Mouse (Mus musculus) hindbrain, postnatal 0 days (tissue): ENCODE results near the gene Wfdc2. TPM values are rescaled to one million over a fixed set of nuclear protein-coding genes. Genes with fewer than 3 reads are reported as not detected.
A peak's percentile ranks its signal among the peaks of the same experiment; 100 is the strongest.
"Not testable (repeated sequence)": the region's sequence is repeated elsewhere in the genome, so short reads cannot be mapped to it uniquely, and the experiment has no call there.

Experiments
- ATAC-seq: fragments of 200-750 bp; cut with Nextera tagmentation; 2 replicates; pipeline ENCODE4 v1.8.0; 2017; ENCODE audit warnings: mild to moderate bottlenecking, moderate TSS enrichment, moderate library complexity
- DNase-seq: peaks from one replicate; pipeline ENCODE4 v3.0.0-alpha.2; 2015; ENCODE audit warnings: low spot score
- H3K27ac ChIP-seq: fragments of 300-500 bp; sonication (generic); 2 replicates; pipeline ENCODE4 v1.5.1; 2014; ENCODE audit warnings: mild to moderate bottlenecking
- H3K27me3 ChIP-seq: fragments of 300-500 bp; sonication (generic); 2 replicates; pipeline ENCODE4 v1.6.1; 2014; ENCODE audit warnings: low read length, mixed read lengths; ENCODE audit not compliant: insufficient read depth
- H3K36me3 ChIP-seq: fragments of 300-500 bp; sonication (generic); 2 replicates; pipeline ENCODE4 v1.6.1; 2014; ENCODE audit warnings: low read length, mixed read lengths; ENCODE audit not compliant: insufficient read depth
- H3K4me1 ChIP-seq: fragments of 300-500 bp; sonication (generic); 2 replicates; pipeline ENCODE4 v1.6.1; 2014; ENCODE audit warnings: antibody characterized with exemption, low read length, mixed read lengths; ENCODE audit not compliant: insufficient read depth
- H3K4me2 ChIP-seq: fragments of 300-500 bp; sonication (generic); 2 replicates; pipeline ENCODE4 v1.6.1; 2014; ENCODE audit warnings: low read depth, mild to moderate bottlenecking, low read length, moderate library complexity, mixed read lengths
- H3K4me3 ChIP-seq: fragments of 300-500 bp; sonication (generic); 2 replicates; pipeline ENCODE4 v1.5.1; 2014; ENCODE audit warnings: low read length
- H3K9ac ChIP-seq: fragments of 300-500 bp; sonication (generic); replicated peaks from 2 replicates; pipeline ENCODE4 v1.6.1; 2014; ENCODE audit warnings: mild to moderate bottlenecking, low read length, moderate library complexity, mixed read lengths
- H3K9me3 ChIP-seq: fragments of 300-500 bp; sonication (generic); 2 replicates; pipeline ENCODE4 v1.6.1; 2016; ENCODE audit warnings: low read length, mixed read lengths
- CTCF ChIP-seq: IDR thresholded peaks from 2 replicates; pipeline ENCODE4 v1.5.1; 2016; ENCODE audit warnings: antibody characterized with exemption, control low read depth, low read depth
- WGBS: fragments of 180-500 bp; shearing (Covaris S2); extraction: QIAGEN DNeasy Blood & Tissue Kit; methylation state at CpG from one replicate; pipeline ENCODE4 v1.1.7; 2014; 5-methylcytosine and 5-hydroxymethylcytosine counted together
- polyA plus RNA-seq: library from polyadenylated mRNA; unstranded; fragments of >200 nt; fragmentation: Nextera tagmentation; extraction: Ambion mirVana; gene quantifications from 2 replicates; pipeline ENCODE4 v1.2.1, GENCODE M21; 2015
- total RNA-seq: library from RNA; depleted of rRNA; stranded (reverse); fragments of >200 nt; gene quantifications from 2 replicates; pipeline ENCODE4 v1.2.3, GENCODE M21; 2014

Wfdc2 gene
- total and polyA plus RNA-seq, 2 experiments from 2014 or later = 2.7 to 4.5 TPM

- WGBS = 10% methylated on average over 4 of the region's 4 CpGs
- no peaks in the 10 kb centered on the region for H3K4me1 ChIP-seq
- TF ChIP-seq CTCF = peak; percentile 86
- ATAC-seq = peak; percentile 55; the same call in 1 of the 2 replicates
- no peaks in the 10 kb centered on the region for H3K9me3 ChIP-seq
- H3K9ac ChIP-seq = no peak overlapping the region
- DNase-seq = peak; percentile 83
- H3K4me2 ChIP-seq = no peak overlapping the region
- no peaks in the 10 kb centered on the region for H3K27me3 ChIP-seq
- H3K4me3 ChIP-seq = no peak overlapping the region
- H3K27ac ChIP-seq = no peak overlapping the region
- H3K36me3 ChIP-seq = no peaks in the 10 kb centered on the region
These were observed 29.8 kb downstream of the Wfdc2 start for GRCm38 (mm10) chr2:164592014-164592413.

- H3K9me3 ChIP-seq = no peaks in the 10 kb centered on the region
- ATAC-seq = no peak
- H3K27ac ChIP-seq = no peak within 1 kb of the TSS
- no peaks in the 10 kb centered on the region for H3K4me1 ChIP-seq
- WGBS = 78% methylated on average over 4 of the region's 4 CpGs
- DNase-seq = no peak
- H3K4me2 ChIP-seq = no peak within 1 kb of the TSS
- H3K36me3 ChIP-seq = no peaks in the 10 kb centered on the region
- no peak within 1 kb of the TSS for H3K9ac ChIP-seq
- no peaks in the 10 kb centered on the region for H3K27me3 ChIP-seq
- no peak for TF ChIP-seq CTCF
- no peak within 1 kb of the TSS for H3K4me3 ChIP-seq
These were observed 31.3 kb downstream of the Wfdc2 start, which contains the start of gene Eppin for GRCm38 (mm10) chr2:164593494-164593893. Eppin (minus strand) TSS chr2:164593594.

DNA sequence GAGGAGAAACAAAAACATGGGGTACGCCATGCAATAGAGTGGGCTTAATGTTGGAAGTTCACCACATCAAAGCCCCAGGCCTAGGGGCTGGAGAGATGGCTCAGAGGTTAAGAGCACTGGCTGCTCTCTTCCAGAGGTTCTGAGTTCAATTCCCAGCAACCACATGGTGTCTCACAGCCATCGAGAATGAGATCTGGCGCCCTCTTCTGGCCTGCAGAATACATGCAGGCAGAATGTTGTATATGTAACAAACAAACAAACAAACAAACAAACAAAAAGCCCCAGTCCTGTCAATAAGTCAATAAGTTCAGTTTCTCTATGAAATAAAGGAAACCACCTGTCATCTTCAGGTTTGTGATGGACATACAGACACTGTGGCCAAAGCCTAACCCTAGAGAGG, 38.0 kb downstream of the Wfdc2 start:
- H3K9me3 ChIP-seq = no peaks in the 10 kb centered on the region

DNA sequence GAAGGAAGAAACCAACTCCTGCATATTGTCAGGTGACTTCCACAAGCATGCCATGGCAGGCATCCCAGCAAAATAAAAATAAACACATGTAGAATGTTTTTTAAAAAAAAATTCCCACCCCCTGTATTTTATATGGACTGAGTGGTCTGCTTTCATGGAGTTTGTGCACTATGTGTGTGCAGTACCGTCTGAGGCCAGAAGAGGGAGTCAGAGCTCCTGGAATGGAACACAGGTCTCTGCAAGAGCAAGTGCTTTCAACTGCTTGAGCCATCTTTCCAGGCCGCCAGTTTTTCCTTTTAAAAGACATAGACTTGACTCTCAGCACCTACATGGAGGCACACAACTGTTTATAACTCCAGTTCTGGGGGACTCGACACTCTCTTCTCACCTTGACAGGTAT, 41.3 kb downstream of the Wfdc2 start:
- no peaks in the 10 kb centered on the region for H3K36me3 ChIP-seq
- no peak overlapping the region for H3K9ac ChIP-seq
- no peak for ATAC-seq
- WGBS = 90% methylated on average over 3 of the region's 3 CpGs
- H3K4me1 ChIP-seq = no peaks in the 10 kb centered on the region
- H3K4me3 ChIP-seq = no peak overlapping the region
- no peak overlapping the region for H3K27ac ChIP-seq
- peak; percentile 15; the same call in 1 of the 2 replicates for TF ChIP-seq CTCF
- H3K27me3 ChIP-seq = no peaks in the 10 kb centered on the region
- no peaks in the 10 kb centered on the region for H3K9me3 ChIP-seq
- H3K4me2 ChIP-seq = no peak overlapping the region
- no peak for DNase-seq

More for the DNA sequence above, 38.0 kb downstream of the Wfdc2 start:
- DNase-seq = no peak
- no peak overlapping the region for H3K4me2 ChIP-seq
- no peak overlapping the region for H3K9ac ChIP-seq
- H3K4me1 ChIP-seq = no peaks in the 10 kb centered on the region
- H3K27ac ChIP-seq = no peak overlapping the region
- H3K27me3 ChIP-seq = no peaks in the 10 kb centered on the region
- H3K4me3 ChIP-seq = no peak overlapping the region
- no peaks in the 10 kb centered on the region for H3K36me3 ChIP-seq
- WGBS = 70% methylated on average over 3 of the region's 3 CpGs
- TF ChIP-seq CTCF = 0 out of 2 replicates have a peak, but pooled peaks have one; percentile 20
- no peak for ATAC-seq

GRCm38 (mm10) chr2:164604411-164604810, 42.2 kb downstream of the Wfdc2 start:
- H3K36me3 ChIP-seq = no peaks in the 10 kb centered on the region
- no peaks in the 10 kb centered on the region for H3K27me3 ChIP-seq
- H3K27ac ChIP-seq = no peak overlapping the region
- 86% methylated on average over 8 of the region's 8 CpGs for WGBS
- TF ChIP-seq CTCF = no peak
- H3K4me2 ChIP-seq = no peak overlapping the region
- no peak overlapping the region for H3K9ac ChIP-seq
- no peaks in the 10 kb centered on the region for H3K9me3 ChIP-seq
- DNase-seq (no peak), ATAC-seq (no peak)
- no peak overlapping the region for H3K4me3 ChIP-seq
- no peaks in the 10 kb centered on the region for H3K4me1 ChIP-seq

DNA sequence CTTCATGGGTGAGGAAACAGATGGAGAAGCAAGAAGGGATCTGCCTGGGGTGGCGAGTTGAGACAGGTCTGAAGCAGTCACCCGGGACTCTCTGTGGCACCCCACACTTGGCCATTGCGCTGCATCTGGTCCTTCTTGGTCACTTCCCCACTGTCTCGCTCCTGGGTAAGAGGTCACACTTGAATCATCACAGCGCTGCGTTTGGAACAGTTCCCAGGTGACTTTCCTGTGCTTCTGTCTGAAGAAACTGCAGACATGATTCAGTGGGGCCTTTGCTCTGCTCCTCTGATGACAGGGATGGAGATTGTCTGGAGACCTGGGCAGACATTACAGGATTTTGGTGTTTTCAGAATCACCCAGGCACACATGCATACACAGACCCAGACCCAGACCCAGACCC, 46.6 kb downstream of the Wfdc2 start:
- TF ChIP-seq CTCF = no peak
- Histone ChIP-seq H3K27ac (no peak overlapping the region), H3K27me3 (no peaks in the 10 kb centered on the region), H3K9me3 (no peaks in the 10 kb centered on the region), H3K4me2 (no peak overlapping the region), H3K4me3 (no peak overlapping the region), H3K36me3 (no peaks in the 10 kb centered on the region), H3K4me1 (no peaks in the 10 kb centered on the region), H3K9ac (no peak overlapping the region)
- no peak for ATAC-seq
- no peak for DNase-seq
- 77% methylated on average over 6 of the region's 6 CpGs for WGBS

DNA sequence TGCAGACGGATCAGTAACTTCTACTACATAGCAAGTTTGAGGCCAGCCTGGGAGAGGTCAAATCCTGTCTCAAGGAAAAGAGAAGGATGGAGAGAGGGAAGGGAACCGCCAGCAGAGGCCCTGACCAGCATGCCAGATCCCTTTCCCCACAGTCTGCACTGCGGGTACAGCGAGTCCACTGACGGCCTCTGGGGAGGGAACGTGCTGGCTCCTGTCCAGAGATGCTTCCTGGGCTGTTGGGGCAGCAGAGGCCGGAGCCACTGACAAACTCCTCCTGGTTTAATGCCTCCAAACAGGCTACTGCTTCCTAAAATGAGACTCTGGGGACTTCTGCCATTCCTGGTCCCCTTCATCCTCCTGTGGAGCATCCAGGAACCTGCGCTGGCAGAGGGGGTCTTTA, 51.3 kb downstream of the Wfdc2 start, which contains the start of the genes Wfdc6b and Wfdc8:
Gene Wfdc6b (plus strand): TSS at position 52 of the 400 bp plus-strand sequence.
Gene Wfdc8 (minus strand): TSS at position 156 of the 400 bp plus-strand sequence.
- WGBS = 41% methylated on average over 8 of the region's 8 CpGs
- DNase-seq, H3K4me3 ChIP-seq, ATAC-seq, H3K36me3 ChIP-seq, H3K27ac ChIP-seq, H3K4me1 ChIP-seq, H3K9ac ChIP-seq, H3K4me2 ChIP-seq, H3K9me3 ChIP-seq, H3K27me3 ChIP-seq: not testable (repeated sequence)
